Mouse (Mus musculus) cortical plate, adult 2 months (tissue): ENCODE results near the gene Slc46a1.

Source experiments
- CTCF ChIP-seq: fragments of 200-500 bp; IDR thresholded peaks from 2 replicates; pipeline ENCODE4 v1.5.1; 2011; ENCODE audit warnings: mild to moderate bottlenecking, control low read depth, low read length; ENCODE audit not compliant: insufficient read depth; ENCODE audit errors: extremely low read depth
- POLR2A ChIP-seq: fragments of 200-500 bp; IDR thresholded peaks from 2 replicates; pipeline ENCODE4 v1.6.1; 2011; ENCODE audit warnings: mild to moderate bottlenecking, low read length, control low read depth; ENCODE audit not compliant: insufficient read depth; ENCODE audit errors: extremely low read depth

GRCm38 (mm10) chr11:78505430-78505829, 39.9 kb downstream of the Slc46a1 start:
- TF ChIP-seq POLR2A: no peak
- no peak for TF ChIP-seq CTCF
